Mouse (Mus musculus) neural tube, embryonic 12.5 days (tissue): Measurements from ENCODE around the gene Csmd2. TPM values are rescaled to one million over a fixed set of nuclear protein-coding genes. Genes with fewer than 3 reads are reported as not detected.
"Not testable (repeated sequence)": the region's sequence is repeated elsewhere in the genome, so short reads cannot be mapped to it uniquely, and the experiment has no call there.

ENCODE experiments used
- ATAC-seq: fragments of 200-750 bp; cut with Nextera tagmentation; 2 replicates; pipeline ENCODE4 v1.8.0; 2017; ENCODE audit warnings: low read depth, mild to moderate bottlenecking, moderate TSS enrichment, moderate library complexity; ENCODE audit not compliant: low FRiP score
- H3K27ac ChIP-seq: fragments of 300-500 bp; sonication (generic); 2 replicates; pipeline ENCODE4 v1.5.1; 2016
- H3K27me3 ChIP-seq: fragments of 300-500 bp; sonication (generic); replicated peaks from 2 replicates; pipeline ENCODE4 v1.6.1; 2016; ENCODE audit warnings: mild to moderate bottlenecking
- H3K36me3 ChIP-seq: fragments of 300-500 bp; sonication (generic); 2 replicates; pipeline ENCODE4 v1.6.1; 2016; ENCODE audit warnings: mild to moderate bottlenecking
- H3K4me1 ChIP-seq: fragments of 300-500 bp; sonication (generic); 2 replicates; pipeline ENCODE4 v1.6.1; 2016
- H3K4me2 ChIP-seq: fragments of 300-500 bp; sonication (generic); replicated peaks from 2 replicates; pipeline ENCODE4 v1.6.1; 2016; ENCODE audit warnings: mild to moderate bottlenecking
- H3K4me3 ChIP-seq: fragments of 300-500 bp; sonication (generic); 2 replicates; pipeline ENCODE4 v1.5.1; 2016
- H3K9ac ChIP-seq: fragments of 300-500 bp; sonication (generic); 2 replicates; pipeline ENCODE4 v1.6.1; 2016; ENCODE audit warnings: mild to moderate bottlenecking
- H3K9me3 ChIP-seq: fragments of 300-500 bp; sonication (generic); 2 replicates; pipeline ENCODE4 v1.6.1; 2016; ENCODE audit warnings: mild to moderate bottlenecking
- WGBS: fragments of 180-500 bp; shearing (Covaris S2); methylation state at CpG from one replicate; pipeline ENCODE4 v1.1.7; 2016; 5-methylcytosine and 5-hydroxymethylcytosine counted together
- polyA plus RNA-seq: library from polyadenylated mRNA; unstranded; fragments of >200 nt; fragmentation: Nextera tagmentation; extraction: Ambion mirVana; gene quantifications from 2 replicates; pipeline ENCODE4 v1.2.1, GENCODE M21; 2016

Gene Csmd2
- polyA plus RNA-seq, 1 experiment from 2014 or later, result 4.8 TPM

- not testable (repeated sequence) for H3K27ac ChIP-seq, H3K4me3 ChIP-seq, H3K4me2 ChIP-seq, H3K36me3 ChIP-seq, H3K4me1 ChIP-seq, H3K9me3 ChIP-seq, ATAC-seq, H3K9ac ChIP-seq, H3K27me3 ChIP-seq
- WGBS, result 88% methylated on average over 2 of the region's 2 CpGs
These were observed 73.6 kb downstream of the Csmd2 start for GRCm38 (mm10) chr4:128061274-128061673.

GRCm38 (mm10) chr4:128067189-128067588 is 79.5 kb downstream of the Csmd2 start:
- ATAC-seq, result no peak
- no peaks in the 10 kb centered on the region for H3K4me1 ChIP-seq
- no peak overlapping the region for H3K27ac ChIP-seq
- no peak overlapping the region for H3K9ac ChIP-seq
- H3K4me2 ChIP-seq, result no peak overlapping the region
- WGBS, result 83% methylated on average over 9 of the region's 9 CpGs
- no peaks in the 10 kb centered on the region for H3K27me3 ChIP-seq
- no peaks in the 10 kb centered on the region for H3K9me3 ChIP-seq
- H3K36me3 ChIP-seq, result no peaks in the 10 kb centered on the region
- H3K4me3 ChIP-seq, result no peak overlapping the region

GRCm38 (mm10) chr4:128084466-128084865 is 96.8 kb downstream of the Csmd2 start:
- WGBS, result 93% methylated on average over 3 of the region's 3 CpGs
- H3K36me3 ChIP-seq, result no peaks in the 10 kb centered on the region
- no peak for ATAC-seq
- H3K4me3 ChIP-seq, result no peak overlapping the region
- H3K27me3 ChIP-seq, result no peaks in the 10 kb centered on the region
- H3K4me2 ChIP-seq, result no peak overlapping the region
- peaks cover 26% of the 10 kb centered on the region for H3K4me1 ChIP-seq
- no peaks in the 10 kb centered on the region for H3K9me3 ChIP-seq
- H3K9ac ChIP-seq, result no peak overlapping the region
- no peak overlapping the region for H3K27ac ChIP-seq

- Histone ChIP-seq H3K36me3 (no peaks in the 10 kb centered on the region), H3K4me2 (no peak overlapping the region), H3K4me1 (peaks cover 26% of the 10 kb centered on the region), H3K27me3 (no peaks in the 10 kb centered on the region), H3K9ac (no peak overlapping the region), H3K4me3 (no peak overlapping the region), H3K9me3 (no peaks in the 10 kb centered on the region), H3K27ac (no peak overlapping the region)
- WGBS, result 72% methylated on average over 8 of the region's 8 CpGs
- ATAC-seq, result no peak
These were observed 97.4 kb downstream of the Csmd2 start for GRCm38 (mm10) chr4:128085096-128085495.

GRCm38 (mm10) chr4:128087147-128087606 is 99.5 kb downstream of the Csmd2 start:
- no peak overlapping the region; the same call in 1 of the 2 replicates for H3K4me2 ChIP-seq
- peaks cover 26% of the 10 kb centered on the region for H3K4me1 ChIP-seq
- no peaks in the 10 kb centered on the region for H3K27me3 ChIP-seq
- peak overlapping the region; percentile 27; the same call in 1 of the 2 replicates for H3K27ac ChIP-seq
- H3K9ac ChIP-seq, result no peak overlapping the region
- no peaks in the 10 kb centered on the region for H3K36me3 ChIP-seq
- H3K4me3 ChIP-seq, result no peak overlapping the region
- H3K9me3 ChIP-seq, result no peaks in the 10 kb centered on the region
- WGBS, result 40% methylated on average over 5 of the region's 5 CpGs
- peak; percentile 56 for ATAC-seq

GRCm38 (mm10) chr4:128087704-128088103 is 100.0 kb downstream of the Csmd2 start:
- Histone ChIP-seq H3K27me3 (no peaks in the 10 kb centered on the region), H3K9me3 (no peaks in the 10 kb centered on the region), H3K36me3 (no peaks in the 10 kb centered on the region), H3K9ac (no peak overlapping the region), H3K4me1 (peaks cover 26% of the 10 kb centered on the region), H3K27ac (peak overlapping the region; percentile 27; the same call in 1 of the 2 replicates), H3K4me2 (no peak overlapping the region; the same call in 1 of the 2 replicates), H3K4me3 (no peak overlapping the region)
- 7% methylated on average over 3 of the region's 3 CpGs for WGBS
- peak; percentile 90 for ATAC-seq

GRCm38 (mm10) chr4:128088264-128088663 is 100.6 kb downstream of the Csmd2 start:
- peaks cover 26% of the 10 kb centered on the region for H3K4me1 ChIP-seq
- ATAC-seq, result no peak
- no peaks in the 10 kb centered on the region for H3K9me3 ChIP-seq
- WGBS, result 70% methylated on average over 3 of the region's 3 CpGs
- no peaks in the 10 kb centered on the region for H3K36me3 ChIP-seq
- H3K9ac ChIP-seq, result no peak overlapping the region
- no peak overlapping the region; the same call in 1 of the 2 replicates for H3K27ac ChIP-seq
- H3K4me2 ChIP-seq, result no peak overlapping the region
- no peak overlapping the region for H3K4me3 ChIP-seq
- no peaks in the 10 kb centered on the region for H3K27me3 ChIP-seq

- no peaks in the 10 kb centered on the region for H3K9me3 ChIP-seq
- H3K27ac ChIP-seq, result no peak overlapping the region
These were observed 104.3 kb downstream of the Csmd2 start for GRCm38 (mm10) chr4:128091938-128092337.

GRCm38 (mm10) chr4:128099515-128099914 is 111.9 kb downstream of the Csmd2 start:
- no peak for ATAC-seq
- 87% methylated on average over 5 of the region's 5 CpGs for WGBS
- Histone ChIP-seq H3K9me3 (no peaks in the 10 kb centered on the region), H3K9ac (no peak overlapping the region), H3K27ac (no peak overlapping the region), H3K36me3 (no peaks in the 10 kb centered on the region), H3K4me3 (no peak overlapping the region), H3K4me1 (0 out of 2 replicates have a peak, but pooled peaks cover 5% of the 10 kb centered on the region), H3K27me3 (no peaks in the 10 kb centered on the region), H3K4me2 (no peak overlapping the region)

More at GRCm38 (mm10) chr4:128091938-128092337, 104.3 kb downstream of the Csmd2 start:
- Histone ChIP-seq H3K4me3 (no peak overlapping the region), H3K36me3 (no peaks in the 10 kb centered on the region), H3K27me3 (no peaks in the 10 kb centered on the region), H3K4me2 (no peak overlapping the region), H3K9ac (no peak overlapping the region), H3K4me1 (peaks cover 24% of the 10 kb centered on the region)
- ATAC-seq, result no peak
- WGBS, result 46% methylated on average over 3 of the region's 3 CpGs

- H3K9ac ChIP-seq, result no peak overlapping the region
- no peak for ATAC-seq
- H3K4me1 ChIP-seq, result 0 out of 2 replicates have a peak, but pooled peaks cover 5% of the 10 kb centered on the region
- H3K4me3 ChIP-seq, result no peak overlapping the region
- WGBS, result 75% methylated on average over 5 of the region's 5 CpGs
- H3K9me3 ChIP-seq, result no peaks in the 10 kb centered on the region
- H3K4me2 ChIP-seq, result no peak overlapping the region
- no peaks in the 10 kb centered on the region for H3K36me3 ChIP-seq
- no peak overlapping the region for H3K27ac ChIP-seq
- H3K27me3 ChIP-seq, result no peaks in the 10 kb centered on the region
These were observed 112.9 kb downstream of the Csmd2 start for GRCm38 (mm10) chr4:128100541-128100940.

GRCm38 (mm10) chr4:128116331-128116730 is 128.7 kb downstream of the Csmd2 start:
- H3K4me1 ChIP-seq, result no peaks in the 10 kb centered on the region
- H3K9ac ChIP-seq, result no peak overlapping the region
- ATAC-seq, result no peak
- no peaks in the 10 kb centered on the region for H3K27me3 ChIP-seq
- no peaks in the 10 kb centered on the region for H3K36me3 ChIP-seq
- H3K9me3 ChIP-seq, result no peaks in the 10 kb centered on the region
- no peak overlapping the region for H3K27ac ChIP-seq
- 77% methylated on average over 7 of the region's 7 CpGs for WGBS
- H3K4me2 ChIP-seq, result no peak overlapping the region
- H3K4me3 ChIP-seq, result no peak overlapping the region

GRCm38 (mm10) chr4:128123281-128123680 is 135.6 kb downstream of the Csmd2 start:
- H3K36me3 ChIP-seq, result no peaks in the 10 kb centered on the region
- no peaks in the 10 kb centered on the region for H3K4me1 ChIP-seq
- H3K4me2 ChIP-seq, result no peak overlapping the region
- no peak overlapping the region for H3K4me3 ChIP-seq
- 76% methylated on average over 8 of the region's 8 CpGs for WGBS
- no peak for ATAC-seq
- peaks cover 7% of the 10 kb centered on the region; the same call in 1 of the 2 replicates for H3K9me3 ChIP-seq
- no peak overlapping the region for H3K27ac ChIP-seq
- no peak overlapping the region for H3K9ac ChIP-seq
- H3K27me3 ChIP-seq, result no peaks in the 10 kb centered on the region

- H3K9ac ChIP-seq, result no peak overlapping the region
- no peak overlapping the region for H3K4me2 ChIP-seq
- 64% methylated on average over 4 of the region's 4 CpGs for WGBS
- no peak overlapping the region for H3K27ac ChIP-seq
- H3K4me3 ChIP-seq, result no peak overlapping the region
- no peak for ATAC-seq
- peaks cover 7% of the 10 kb centered on the region; the same call in 1 of the 2 replicates for H3K9me3 ChIP-seq
- no peaks in the 10 kb centered on the region for H3K27me3 ChIP-seq
- no peaks in the 10 kb centered on the region for H3K36me3 ChIP-seq
- H3K4me1 ChIP-seq, result no peaks in the 10 kb centered on the region
These were observed 137.1 kb downstream of the Csmd2 start for GRCm38 (mm10) chr4:128124738-128125137.
